Mouse (Mus musculus) forebrain, postnatal 0 days (tissue): Measurements from ENCODE around the gene Mad2l1bp. TPM values are rescaled to one million over a fixed set of nuclear protein-coding genes. Genes with fewer than 3 reads are reported as not detected.
A peak's percentile ranks its signal among the peaks of the same experiment; 100 is the strongest.

Source experiments
- ATAC-seq: fragments of 200-750 bp; cut with Nextera tagmentation; 2 replicates; pipeline ENCODE4 v1.8.0; 2017; ENCODE audit warnings: mild to moderate bottlenecking, moderate library complexity
- DNase-seq: peaks from one replicate; pipeline ENCODE4 v3.0.0-alpha.2; 2015
- H3K27ac ChIP-seq: fragments of 300-500 bp; sonication (generic); 2 replicates; pipeline ENCODE4 v1.5.1; 2014; ENCODE audit warnings: low read depth, mild to moderate bottlenecking, antibody characterized with exemption, low read length, moderate library complexity, mixed read lengths
- H3K27me3 ChIP-seq: fragments of 300-500 bp; sonication (generic); 2 replicates; pipeline ENCODE4 v1.6.1; 2014; ENCODE audit warnings: mild to moderate bottlenecking, low read length, mixed read lengths; ENCODE audit not compliant: insufficient read depth
- H3K36me3 ChIP-seq: fragments of 300-500 bp; sonication (generic); 2 replicates; pipeline ENCODE4 v1.6.1; 2014; ENCODE audit warnings: mild to moderate bottlenecking, moderate library complexity; ENCODE audit not compliant: insufficient read depth
- H3K4me1 ChIP-seq: fragments of 300-500 bp; sonication (generic); 2 replicates; pipeline ENCODE4 v1.6.1; 2014; ENCODE audit warnings: antibody characterized with exemption; ENCODE audit not compliant: insufficient read depth
- H3K4me2 ChIP-seq: fragments of 300-500 bp; sonication (generic); 2 replicates; pipeline ENCODE4 v1.6.1; 2014; ENCODE audit warnings: low read depth, mild to moderate bottlenecking, moderate library complexity
- H3K4me3 ChIP-seq: fragments of 300-500 bp; sonication (generic); 2 replicates; pipeline ENCODE4 v1.5.1; 2014; ENCODE audit warnings: low read depth, low read length, mixed read lengths
- H3K9ac ChIP-seq: fragments of 300-500 bp; sonication (generic); 2 replicates; pipeline ENCODE4 v1.6.1; 2014; ENCODE audit warnings: mild to moderate bottlenecking
- H3K9me3 ChIP-seq: fragments of 300-500 bp; sonication (generic); 2 replicates; pipeline ENCODE4 v1.6.1; 2016; ENCODE audit warnings: low read length
- CTCF ChIP-seq: sonication (generic); IDR thresholded peaks from 2 replicates; pipeline ENCODE4 v1.5.1; 2016; ENCODE audit warnings: antibody characterized with exemption, control low read depth, low read depth
- WGBS: fragments of 180-500 bp; shearing (Covaris S2); extraction: QIAGEN DNeasy Blood & Tissue Kit; methylation state at CpG from one replicate; pipeline ENCODE4 v1.1.7; 2014; 5-methylcytosine and 5-hydroxymethylcytosine counted together
- polyA plus RNA-seq: library from polyadenylated mRNA; unstranded; fragments of >200 nt; fragmentation: Nextera tagmentation; extraction: Ambion mirVana; gene quantifications from 2 replicates; pipeline ENCODE4 v1.2.1, GENCODE M21; 2015
- total RNA-seq: library from RNA; depleted of rRNA; stranded (reverse); fragments of >200 nt; gene quantifications from 2 replicates; pipeline ENCODE4 v1.2.3, GENCODE M21; 2014; rRNA removed

Mad2l1bp gene
- 11.6 and 14.1 TPM in 2 replicates for total RNA-seq
- polyA plus RNA-seq: 21.7 and 24.6 TPM in 2 replicates

DNA sequence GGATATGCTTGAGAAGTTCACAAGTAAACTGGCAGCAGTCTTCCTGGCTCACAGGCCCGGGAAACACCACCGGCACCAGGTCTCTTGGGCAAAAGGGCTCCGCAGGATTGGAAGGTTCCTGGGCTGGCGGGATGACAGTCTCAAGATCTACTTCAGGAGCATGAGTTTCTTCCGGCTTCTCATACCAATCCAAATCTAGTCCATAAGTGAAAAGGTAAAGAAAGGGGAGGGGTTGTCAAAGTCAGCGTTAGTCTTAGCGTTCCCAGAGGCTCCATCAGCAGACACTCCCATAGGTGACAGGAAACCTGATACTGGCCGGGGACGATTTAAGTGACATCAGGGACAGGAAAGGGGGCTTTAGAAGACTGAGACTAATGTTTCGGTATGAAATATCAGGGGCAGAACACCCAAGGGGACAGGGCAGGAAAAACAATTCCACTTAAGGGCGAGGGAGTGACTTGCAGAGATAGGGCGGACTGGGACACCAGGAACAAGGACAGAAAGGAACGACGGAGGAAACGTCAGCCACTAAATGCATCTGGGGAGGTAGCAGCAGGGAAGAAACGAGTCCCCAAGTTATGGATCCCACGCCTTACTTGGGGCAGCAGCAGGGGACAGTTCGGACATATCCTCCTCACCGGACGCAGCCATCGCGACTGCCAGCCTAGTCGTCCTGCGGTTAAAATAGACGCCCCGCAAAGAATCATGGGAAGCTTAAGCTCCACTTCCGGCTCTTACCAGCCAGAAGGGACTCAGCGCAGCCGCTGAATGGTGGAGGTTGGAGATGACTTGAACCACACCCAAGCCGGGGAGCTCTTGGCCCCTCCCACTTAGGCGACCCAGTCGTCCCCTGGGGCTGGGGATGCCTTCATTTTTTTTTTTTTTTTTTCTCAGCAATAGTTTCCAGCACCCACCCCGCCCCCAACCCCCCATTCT is at the start of gene Mad2l1bp:
Gene Mad2l1bp, minus strand, starts transcription at position 707 of the 936 bp plus-strand sequence.
- 9% methylated on average over 33 of the region's 33 CpGs for WGBS
- Histone ChIP-seq H3K4me1 (peaks cover 9% of the 10 kb centered on the region; the same call in 1 of the 2 replicates), H3K4me3 (peak within 1 kb of the TSS; percentile 48), H3K9ac (peak within 1 kb of the TSS; percentile 63), H3K36me3 (peaks cover 8% of the 10 kb centered on the region), H3K4me2 (peak within 1 kb of the TSS; percentile 90), H3K27ac (peak within 1 kb of the TSS; percentile 36), H3K9me3 (no peaks in the 10 kb centered on the region), H3K27me3 (no peaks in the 10 kb centered on the region)
- ATAC-seq (peak; percentile 97), DNase-seq (peak; percentile 90)
- TF ChIP-seq CTCF: no peak

DNA sequence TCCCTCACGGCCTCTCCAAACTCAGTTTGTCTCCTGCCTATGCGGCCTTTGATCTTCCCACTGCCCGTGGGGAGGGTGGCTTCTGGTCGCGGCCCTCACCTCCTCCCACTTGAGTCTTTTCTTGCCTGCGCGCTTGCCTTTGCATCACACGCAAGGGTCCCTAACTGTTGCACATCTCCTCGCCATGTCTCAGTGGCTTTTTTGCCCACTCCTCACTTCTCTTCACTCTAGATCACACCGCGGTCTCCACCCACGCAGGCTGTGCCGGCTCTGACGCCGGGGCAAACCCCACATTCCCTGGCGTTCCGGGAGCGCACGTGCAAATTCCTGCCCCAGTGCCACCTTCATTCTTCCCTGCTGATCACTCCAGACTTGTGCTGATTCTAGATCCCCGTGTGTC is 49.7 kb upstream of the Mad2l1bp start:
- no peak for TF ChIP-seq CTCF
- H3K4me3 ChIP-seq: peak overlapping the region; percentile 99
- peaks cover 20% of the 10 kb centered on the region for H3K4me1 ChIP-seq
- H3K36me3 ChIP-seq: peaks cover 24% of the 10 kb centered on the region
- H3K4me2 ChIP-seq: peak overlapping the region; percentile 88
- ATAC-seq (peak; percentile 51), DNase-seq (no peak)
- peak overlapping the region; percentile 79 for H3K27ac ChIP-seq
- no peaks in the 10 kb centered on the region for H3K27me3 ChIP-seq
- under 1% methylated on average over 20 of the region's 20 CpGs for WGBS
- H3K9ac ChIP-seq: peak overlapping the region; percentile 75
- no peaks in the 10 kb centered on the region for H3K9me3 ChIP-seq

DNA sequence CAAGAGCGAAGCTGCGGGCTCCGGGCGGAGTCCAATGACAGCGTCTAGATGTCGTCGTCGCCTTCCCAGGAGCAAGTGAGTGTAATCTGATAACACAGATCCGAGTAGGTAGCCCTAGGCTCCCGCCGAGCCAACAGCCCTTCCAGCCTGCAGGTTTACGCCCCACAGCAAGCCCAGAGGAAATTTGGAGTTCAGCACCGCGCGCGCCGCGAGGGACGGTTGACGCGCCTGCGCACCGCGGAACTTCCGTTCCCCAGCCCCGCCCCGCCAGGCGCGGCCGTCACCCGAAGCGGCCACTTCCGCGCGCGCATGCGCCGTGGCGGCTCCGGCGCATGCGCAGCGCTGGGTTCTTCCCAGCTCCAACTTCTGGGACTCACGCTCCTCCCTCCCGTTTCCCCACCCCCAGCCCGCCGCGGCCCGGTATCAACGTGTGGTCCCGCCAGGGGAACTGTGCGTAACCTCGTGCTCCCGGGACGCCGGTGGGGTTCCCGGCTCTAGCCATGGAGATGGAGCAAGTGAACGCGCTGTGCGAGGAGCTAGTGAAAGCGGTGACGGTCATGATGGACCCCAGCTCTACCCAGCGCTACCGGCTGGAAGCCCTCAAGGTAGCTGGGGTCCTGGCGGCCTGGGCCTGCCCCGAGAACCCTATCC is 49.2 kb upstream of the Mad2l1bp start, which contains the start of the genes Polh and Xpo5:
Gene Polh, minus strand, starts transcription at position 225 of the 651 bp plus-strand sequence.
Gene Xpo5, plus strand, starts transcription at position 362 of the 651 bp plus-strand sequence.
- Histone ChIP-seq H3K9me3 (no peaks in the 10 kb centered on the region), H3K4me3 (peak within 1 kb of the TSS; percentile 99), H3K4me2 (peak within 1 kb of the TSS; percentile 88), H3K27me3 (no peaks in the 10 kb centered on the region), H3K36me3 (peaks cover 20% of the 10 kb centered on the region), H3K27ac (peak within 1 kb of the TSS; percentile 79), H3K4me1 (peaks cover 20% of the 10 kb centered on the region), H3K9ac (peak within 1 kb of the TSS; percentile 75)
- no peak; the same call in 1 of the 2 replicates for TF ChIP-seq CTCF
- peak; percentile 99 for DNase-seq
- WGBS: 1% methylated on average over 66 of the region's 66 CpGs
- peak; percentile 96 for ATAC-seq

DNA sequence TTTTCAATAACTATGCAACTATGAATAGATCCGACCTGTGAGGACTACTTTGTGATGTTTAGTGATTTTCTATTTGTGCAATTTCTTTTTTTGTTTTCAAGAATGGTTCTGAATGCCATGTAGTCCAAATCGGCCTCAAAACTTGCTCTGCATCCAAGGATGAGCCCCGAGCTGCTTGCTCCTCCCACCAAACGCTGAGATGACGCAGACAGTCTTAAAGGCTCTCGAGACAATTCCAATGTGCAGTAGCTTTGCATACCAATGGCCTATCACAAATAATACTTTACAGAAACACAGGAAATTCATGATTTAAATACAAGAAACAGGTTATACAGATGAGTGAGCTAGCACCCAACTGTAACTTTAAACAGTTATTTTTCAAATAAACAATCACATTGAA is 47.8 kb upstream of the Mad2l1bp start:
- H3K4me2 ChIP-seq: peak overlapping the region; percentile 88; the same call in 1 of the 2 replicates
- 47% methylated on average over 6 of the region's 6 CpGs for WGBS
- no peaks in the 10 kb centered on the region for H3K9me3 ChIP-seq
- no peak for TF ChIP-seq CTCF
- H3K9ac ChIP-seq: no peak overlapping the region
- H3K36me3 ChIP-seq: peaks cover 16% of the 10 kb centered on the region
- no peaks in the 10 kb centered on the region for H3K27me3 ChIP-seq
- H3K4me3 ChIP-seq: peak overlapping the region; percentile 99; the same call in 1 of the 2 replicates
- ATAC-seq: no peak
- H3K27ac ChIP-seq: no peak overlapping the region
- no peak for DNase-seq
- peaks cover 20% of the 10 kb centered on the region for H3K4me1 ChIP-seq

DNA sequence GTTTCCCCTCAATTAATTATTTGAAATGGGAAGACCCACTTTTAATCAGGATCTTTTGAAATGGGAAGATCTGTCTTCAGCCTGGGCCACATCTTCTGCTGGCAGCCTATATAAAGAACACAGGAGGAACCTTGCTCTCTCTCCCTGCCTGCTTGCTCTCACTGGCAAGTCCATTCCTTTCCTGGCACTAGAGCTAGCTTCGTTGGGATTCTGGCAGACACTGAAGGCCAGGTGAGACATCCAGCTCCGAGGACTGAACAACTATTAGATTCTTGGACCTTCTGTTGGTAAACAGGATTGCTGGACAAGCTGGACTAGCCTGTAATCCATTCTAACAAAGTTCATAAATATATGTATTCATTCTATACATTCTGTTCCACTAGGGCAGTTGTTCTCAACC is 35.5 kb upstream of the Mad2l1bp start:
- peaks cover 73% of the 10 kb centered on the region for H3K36me3 ChIP-seq
- 96% methylated on average over 2 of the region's 2 CpGs for WGBS
- H3K27me3 ChIP-seq: no peaks in the 10 kb centered on the region
- no peak overlapping the region for H3K9ac ChIP-seq
- no peak overlapping the region for H3K27ac ChIP-seq
- no peak for TF ChIP-seq CTCF
- ATAC-seq (no peak), DNase-seq (no peak)
- no peak overlapping the region for H3K4me3 ChIP-seq
- no peaks in the 10 kb centered on the region for H3K4me1 ChIP-seq
- H3K4me2 ChIP-seq: no peak overlapping the region
- no peaks in the 10 kb centered on the region for H3K9me3 ChIP-seq

DNA sequence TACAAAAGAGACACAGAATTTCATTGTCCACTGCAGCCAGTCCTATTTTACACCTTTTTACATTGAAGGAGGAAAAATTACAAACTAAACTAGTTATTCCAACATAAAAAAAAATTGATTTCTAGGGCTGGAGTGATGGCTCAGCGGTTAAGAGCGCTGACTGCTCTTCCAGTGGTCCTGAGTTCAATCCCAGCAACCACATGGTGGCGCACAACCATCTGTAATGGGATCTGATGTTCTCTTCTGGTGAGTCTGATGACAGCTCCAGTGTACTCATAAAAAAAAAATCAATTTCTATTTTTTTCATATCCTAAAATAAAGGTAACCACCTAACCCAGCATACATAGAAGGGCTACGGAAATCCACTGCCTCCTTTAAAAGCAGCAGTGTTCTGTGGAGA is 28.9 kb upstream of the Mad2l1bp start:
- DNase-seq: no peak
- no peak overlapping the region for H3K27ac ChIP-seq
- no peaks in the 10 kb centered on the region for H3K9me3 ChIP-seq
- no peak overlapping the region for H3K4me2 ChIP-seq
- H3K4me1 ChIP-seq: no peaks in the 10 kb centered on the region
- H3K9ac ChIP-seq: no peak overlapping the region
- peak; percentile 36; the same call in 1 of the 2 replicates for TF ChIP-seq CTCF
- WGBS: 83% methylated on average over 4 of the region's 4 CpGs
- no peak overlapping the region for H3K4me3 ChIP-seq
- peaks cover 78% of the 10 kb centered on the region for H3K36me3 ChIP-seq
- no peak for ATAC-seq
- H3K27me3 ChIP-seq: no peaks in the 10 kb centered on the region
